Comparison of ENCODE assay signal across 8 mouse cellular contexts in the genomic region with DNA sequence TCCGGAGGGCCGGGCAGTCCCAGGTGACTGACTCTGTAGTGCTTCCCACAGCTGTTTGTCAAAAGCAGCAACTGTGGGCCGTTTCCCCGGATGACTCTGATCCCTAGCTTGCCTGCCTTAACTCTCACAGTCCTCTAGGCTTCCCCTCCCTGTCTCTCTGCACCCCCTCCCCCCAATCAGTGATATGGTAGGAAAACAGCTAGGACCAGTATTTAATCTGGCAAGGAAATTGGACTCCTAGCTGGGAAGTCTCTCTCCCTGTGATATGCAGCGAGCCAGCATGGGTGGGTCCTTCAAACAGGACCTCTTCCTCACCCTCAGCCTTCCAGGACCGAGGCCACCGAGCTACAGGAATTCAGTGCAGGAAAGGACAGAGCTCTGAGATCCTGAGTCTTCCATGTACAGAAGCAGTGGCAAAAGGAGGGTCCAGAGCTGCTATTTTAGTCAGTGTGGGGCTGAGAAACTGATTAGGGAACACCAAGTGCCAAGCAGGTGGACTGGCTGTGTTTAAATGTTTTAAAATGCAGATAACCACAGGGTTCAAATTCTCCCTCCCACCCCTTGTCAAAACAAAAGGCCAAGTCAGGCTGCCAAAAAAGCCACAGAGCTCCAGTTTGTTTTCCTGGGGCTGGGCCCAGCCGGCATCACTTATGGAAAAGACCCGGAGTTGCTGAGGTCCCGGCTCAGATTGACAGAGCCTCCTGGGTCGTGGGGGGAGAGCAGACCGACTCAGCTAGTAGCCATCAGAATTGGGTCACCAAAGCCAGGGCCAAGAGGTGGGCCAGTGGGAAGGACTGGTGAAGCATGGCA. TPM values are rescaled to one million over a fixed set of nuclear protein-coding genes. Genes with fewer than 3 reads are reported as not detected.
DNase-seq lines count a peak whose midpoint lies in the region; ATAC-seq and TF ChIP-seq lines count a peak whose summit lies in the region.

No protein-coding gene starts in this region.

- H3K9me3 ChIP-seq in hindbrain, postnatal 0 days (ENCODE audit: low read length), result no peaks in the 10 kb centered on the region
- H3K9me3 ChIP-seq in lung, embryonic 15.5 days, result no peaks in the 10 kb centered on the region

- intact Hi-C loops in gastrocnemius, postnatal 14 days (cut with DNase I; ENCODE audit: low total_unique reads), result loop anchor here (5.0 kb wide), 1 partner anchor 38 kb away; no protein-coding TSS in a partner anchor

- H3K4me1 ChIP-seq in hindbrain, postnatal 0 days (ENCODE audit: insufficient read depth, low read length), result peaks cover 36% of the 10 kb centered on the region
- H3K4me1 ChIP-seq in lung, embryonic 15.5 days, result peaks cover 60% of the 10 kb centered on the region

- no peaks in the 10 kb centered on the region for H3K27me3 ChIP-seq in hindbrain, postnatal 0 days (ENCODE audit: insufficient read depth, low read length)
- no peaks in the 10 kb centered on the region for H3K27me3 ChIP-seq in lung, embryonic 15.5 days

- ATAC-seq in hindbrain, postnatal 0 days, result peak; percentile 50
- no peak; the same call in 1 of the 2 replicates for ATAC-seq in lung, embryonic 15.5 days (ENCODE audit: borderline replicate concordance, extremely low read depth, low FRiP score, low TSS enrichment)

- H3K36me3 ChIP-seq in hindbrain, postnatal 0 days (ENCODE audit: insufficient read depth, low read length), result no peaks in the 10 kb centered on the region; the same call in 1 of the 2 replicates
- H3K36me3 ChIP-seq in lung, embryonic 15.5 days, result peaks cover 15% of the 10 kb centered on the region; the same call in 1 of the 2 replicates

- 26% methylated on average over 12 of the region's 12 CpGs for WGBS in hindbrain, postnatal 0 days
- 28% methylated on average over 12 of the region's 12 CpGs for WGBS in lung, embryonic 15.5 days

- no peak overlapping the region; the same call in 1 of the 2 replicates for H3K9ac ChIP-seq in hindbrain, postnatal 0 days (replicated peaks; ENCODE audit: low read length)
- no peak overlapping the region for H3K9ac ChIP-seq in lung, embryonic 15.5 days

- DNase-seq in adrenal gland, adult 2 months, result peak; percentile 60
- DNase-seq in adrenal gland, postnatal 25 days, result no peak
- peak; percentile 74 for DNase-seq in NIH3T3 (ENCODE audit: low read depth)
- DNase-seq in gastrocnemius, postnatal 14 days, result peak; percentile 59
- DNase-seq in hindbrain, postnatal 0 days (ENCODE audit: low spot score), result peak; percentile 71
- peak; percentile 76 for DNase-seq in testis, postnatal 14 days (ENCODE audit: low spot score)
- no peak for DNase-seq in right cerebral cortex, postnatal 14 days

- H3K4me2 ChIP-seq in hindbrain, postnatal 0 days (ENCODE audit: low read depth, low read length), result no peak overlapping the region
- no peak overlapping the region for H3K4me2 ChIP-seq in lung, embryonic 15.5 days

- peak overlapping the region; percentile 63 for H3K27ac ChIP-seq in hindbrain, postnatal 0 days
- H3K27ac ChIP-seq in lung, embryonic 15.5 days, result peak overlapping the region; percentile 66

- no peak for TF ChIP-seq CTCF in hindbrain, postnatal 0 days (IDR thresholded peaks at IDR 0.05; ENCODE audit: low read depth)

- H3K4me3 ChIP-seq in hindbrain, postnatal 0 days (ENCODE audit: low read length), result no peak overlapping the region
- H3K4me3 ChIP-seq in lung, embryonic 15.5 days, result no peak overlapping the region

RNA-seq across cellular contexts. Expression of a gene that starts 28.0 kb away (rescaled TPM):
- total RNA-seq in adrenal gland, adult 2 months (2021), result 1 to 10 TPM; 1.7 to 3.0 TPM
- 0.18 and 0.19 TPM in 2 replicates for polyA plus RNA-seq in adrenal gland, adult 2 months (2012; rRNA removed)
- total RNA-seq in adrenal gland, postnatal 25 days (2021), result 1.2 and 1.9 TPM in 2 replicates
- total RNA-seq in gastrocnemius, postnatal 14 days (2021), result not detected
- total RNA-seq in hindbrain, postnatal 0 days (2014; rRNA removed), result not detected in 2 replicates
- not detected in 2 replicates for polyA plus RNA-seq in hindbrain, postnatal 0 days (2015; fragmentation: Nextera tagmentation; extraction: Ambion mirVana)
- 0.10 TPM in 1 of 2 replicates, not detected in the other for polyA plus RNA-seq in lung, embryonic 15.5 days (2015; fragmentation: Nextera tagmentation; extraction: Ambion mirVana)

RNA-seq across cellular contexts. Expression of a gene that starts 44.7 kb away (rescaled TPM):
- total RNA-seq in adrenal gland, adult 2 months (2021), result 10 to 100 TPM; 13.5 to 14.5 TPM
- polyA plus RNA-seq in adrenal gland, adult 2 months (2012; rRNA removed), result 2.3 and 2.9 TPM in 2 replicates
- 14.4 and 18.0 TPM in 2 replicates for total RNA-seq in adrenal gland, postnatal 25 days (2021)
- 10 to 100 TPM; 14.3 to 16.2 TPM for total RNA-seq in gastrocnemius, postnatal 14 days (2021)
- total RNA-seq in hindbrain, postnatal 0 days (2014; rRNA removed), result 9.3 and 11.2 TPM in 2 replicates
- polyA plus RNA-seq in hindbrain, postnatal 0 days (2015; fragmentation: Nextera tagmentation; extraction: Ambion mirVana), result 37.1 and 38.9 TPM in 2 replicates
- 15.5 and 16.2 TPM in 2 replicates for polyA plus RNA-seq in lung, embryonic 15.5 days (2015; fragmentation: Nextera tagmentation; extraction: Ambion mirVana)

RNA-seq across cellular contexts. Expression of a gene that starts 46.1 kb away (rescaled TPM):
- 100 to 1,000 TPM; 136 to 156 TPM for total RNA-seq in adrenal gland, adult 2 months (2021)
- 128 and 159 TPM in 2 replicates for polyA plus RNA-seq in adrenal gland, adult 2 months (2012; rRNA removed)
- 154 and 189 TPM in 2 replicates for total RNA-seq in adrenal gland, postnatal 25 days (2021)
- total RNA-seq in gastrocnemius, postnatal 14 days (2021), result 10 to 100 TPM; 30.4 to 38.5 TPM
- total RNA-seq in hindbrain, postnatal 0 days (2014; rRNA removed), result 52.3 and 56.9 TPM in 2 replicates
- polyA plus RNA-seq in hindbrain, postnatal 0 days (2015; fragmentation: Nextera tagmentation; extraction: Ambion mirVana), result 30.3 and 31.6 TPM in 2 replicates
- polyA plus RNA-seq in lung, embryonic 15.5 days (2015; fragmentation: Nextera tagmentation; extraction: Ambion mirVana), result 44.0 and 48.0 TPM in 2 replicates

Comparison
In these comparisons a context has a peak if more than half of its experiments do, and no peak if none do; other contexts are left out.
1. DNase-seq: peak in adrenal gland, adult 2 months (single experiment), NIH3T3 (single experiment), gastrocnemius, postnatal 14 days (single experiment), hindbrain, postnatal 0 days (single experiment) and testis, postnatal 14 days (single experiment); none in adrenal gland, postnatal 25 days (single experiment) and right cerebral cortex, postnatal 14 days (single experiment).